Mouse (Mus musculus) thymus, adult 2 months (tissue): ENCODE results near the gene Crtc1. TPM values are rescaled to one million over a fixed set of nuclear protein-coding genes. Genes with fewer than 3 reads are reported as not detected.
A peak's percentile ranks its signal among the peaks of the same experiment; 100 is the strongest.

Experiments
- DNase-seq: peaks from one replicate; pipeline ENCODE4 v3.0.0; 2021
- H3K27ac ChIP-seq: fragments of 200-500 bp; 2 replicates; pipeline ENCODE4 v1.5.1; 2012; ENCODE audit warnings: low read length, control low read depth; ENCODE audit not compliant: control insufficient read depth, insufficient read depth
- H3K27me3 ChIP-seq: fragments of 200-500 bp; 2 replicates; pipeline ENCODE4 v1.6.1; 2012; ENCODE audit warnings: mild to moderate bottlenecking, low read length, moderate library complexity, mixed read lengths; ENCODE audit not compliant: control insufficient read depth, insufficient read depth
- H3K36me3 ChIP-seq: fragments of 200-500 bp; 2 replicates; pipeline ENCODE4 v1.6.1; 2012; ENCODE audit warnings: mild to moderate bottlenecking, low read length, moderate library complexity; ENCODE audit not compliant: control insufficient read depth, insufficient read depth
- H3K4me1 ChIP-seq: fragments of 200-500 bp; replicated peaks from 2 replicates; pipeline ENCODE4 v1.6.1; 2012; ENCODE audit warnings: low read length; ENCODE audit not compliant: control insufficient read depth, insufficient read depth
- H3K4me3 ChIP-seq: fragments of 200-500 bp; 2 replicates; pipeline ENCODE4 v1.5.1; 2012; ENCODE audit warnings: mild to moderate bottlenecking, low read length, control low read depth, moderate library complexity; ENCODE audit not compliant: control insufficient read depth, insufficient read depth
- CTCF ChIP-seq: fragments of 200-500 bp; IDR thresholded peaks from 2 replicates; pipeline ENCODE4 v1.5.1; 2012; ENCODE audit warnings: mild to moderate bottlenecking, control low read depth, low read length, moderate library complexity, borderline replicate concordance; ENCODE audit not compliant: control insufficient read depth, poor library complexity, insufficient read depth; ENCODE audit errors: extremely low read depth
- POLR2A ChIP-seq: fragments of 200-500 bp; IDR thresholded peaks from 2 replicates; pipeline ENCODE4 v1.6.1; 2012; ENCODE audit warnings: mild to moderate bottlenecking, low read length, control low read depth, moderate library complexity; ENCODE audit not compliant: control insufficient read depth, poor library complexity, insufficient read depth; ENCODE audit errors: extremely low read depth
- WGBS: fragments of 180-500 bp; shearing (Covaris S2); methylation state at CpG from one replicate; pipeline ENCODE4 v1.1.7; 2018; 5-methylcytosine and 5-hydroxymethylcytosine counted together
- polyA plus RNA-seq: library from polyadenylated mRNA; depleted of rRNA; stranded (reverse); fragments of >200 nt; gene quantifications from 2 replicates; pipeline ENCODE4 v1.2.3, GENCODE M21; 2012

Gene Crtc1
- polyA plus RNA-seq, 1 experiment = 43.9 TPM

GRCm38 (mm10) chr8:70351035-70351999 is 88.1 kb downstream of the Crtc1 start:
- TF ChIP-seq POLR2A = no peak
- no peak for TF ChIP-seq CTCF
- Histone ChIP-seq H3K27me3 (no peaks in the 10 kb centered on the region), H3K27ac (no peak overlapping the region), H3K36me3 (no peaks in the 10 kb centered on the region), H3K4me3 (peak overlapping the region; percentile 75), H3K4me1 (peaks cover 33% of the 10 kb centered on the region)
- WGBS = 38% methylated on average over 15 of the region's 15 CpGs
- DNase-seq = no peak

GRCm38 (mm10) chr8:70347860-70348420 is 91.4 kb downstream of the Crtc1 start:
- Histone ChIP-seq H3K27me3 (no peaks in the 10 kb centered on the region), H3K27ac (no peak overlapping the region), H3K4me3 (no peak overlapping the region), H3K4me1 (peaks cover 27% of the 10 kb centered on the region), H3K36me3 (peaks cover 13% of the 10 kb centered on the region)
- DNase-seq = no peak
- WGBS = 70% methylated on average over 1 of the region's 1 CpGs
- no peak for TF ChIP-seq POLR2A
- TF ChIP-seq CTCF = no peak

DNA sequence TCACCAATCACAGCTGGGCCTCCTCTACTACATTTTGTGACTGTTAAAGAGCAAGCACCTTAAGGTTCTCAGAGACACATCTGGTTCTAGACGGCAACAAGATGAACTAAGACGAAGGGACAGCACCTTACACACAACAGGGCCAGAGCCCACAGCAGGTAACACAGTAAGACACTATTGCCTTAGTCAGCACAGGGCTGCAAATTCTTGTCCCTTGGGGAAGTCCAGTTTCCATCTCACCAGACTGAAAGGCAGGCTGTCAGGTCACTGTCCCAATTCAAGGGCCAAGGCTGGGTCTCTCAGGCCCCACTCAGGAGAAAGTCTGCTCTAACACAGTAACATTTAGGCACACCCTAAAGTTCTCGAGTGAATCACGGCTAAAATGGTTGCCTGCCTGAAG is 91.9 kb downstream of the Crtc1 start:
- 89% methylated on average over 4 of the region's 4 CpGs for WGBS
- TF ChIP-seq CTCF = no peak
- no peak for TF ChIP-seq POLR2A
- H3K4me3 ChIP-seq = no peak overlapping the region
- peaks cover 18% of the 10 kb centered on the region for H3K36me3 ChIP-seq
- no peak for DNase-seq
- H3K27me3 ChIP-seq = no peaks in the 10 kb centered on the region
- H3K4me1 ChIP-seq = peaks cover 27% of the 10 kb centered on the region
- no peak overlapping the region for H3K27ac ChIP-seq

- Histone ChIP-seq H3K36me3 (peaks cover 47% of the 10 kb centered on the region), H3K4me1 (peaks cover 5% of the 10 kb centered on the region; the same call in 1 of the 2 replicates), H3K27me3 (no peaks in the 10 kb centered on the region), H3K4me3 (no peak overlapping the region), H3K27ac (no peak overlapping the region)
- no peak for TF ChIP-seq POLR2A
- DNase-seq = no peak
- 89% methylated on average over 2 of the region's 2 CpGs for WGBS
These were observed 95.1 kb downstream of the Crtc1 start for GRCm38 (mm10) chr8:70344279-70344678.

DNA sequence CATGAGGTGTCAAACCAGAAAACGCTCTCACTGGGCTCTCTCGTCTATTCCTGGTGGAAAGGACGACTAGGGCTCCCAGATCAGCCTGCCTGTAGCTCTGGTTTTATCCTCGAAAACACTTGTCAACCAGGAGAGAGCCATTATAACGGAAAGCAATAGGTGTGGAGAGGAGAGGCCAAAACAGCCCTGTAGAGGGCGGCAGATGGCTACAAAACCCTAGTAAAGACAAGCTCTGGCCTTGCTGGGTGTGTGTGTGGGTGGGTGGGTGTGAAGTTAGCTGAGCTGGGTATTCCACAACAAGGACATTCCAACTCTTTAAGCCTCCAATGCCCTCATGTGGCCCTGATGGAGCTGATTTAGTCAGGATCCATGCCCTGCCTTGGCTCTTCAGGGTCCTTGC is 95.7 kb downstream of the Crtc1 start:
- 83% methylated on average over 6 of the region's 6 CpGs for WGBS
- TF ChIP-seq CTCF (no peak), POLR2A (no peak)
- no peak overlapping the region for H3K4me3 ChIP-seq
- peak; percentile 31 for DNase-seq
- H3K27ac ChIP-seq = no peak overlapping the region
- H3K27me3 ChIP-seq = no peaks in the 10 kb centered on the region
- peaks cover 5% of the 10 kb centered on the region; the same call in 1 of the 2 replicates for H3K4me1 ChIP-seq
- H3K36me3 ChIP-seq = peaks cover 53% of the 10 kb centered on the region

DNA sequence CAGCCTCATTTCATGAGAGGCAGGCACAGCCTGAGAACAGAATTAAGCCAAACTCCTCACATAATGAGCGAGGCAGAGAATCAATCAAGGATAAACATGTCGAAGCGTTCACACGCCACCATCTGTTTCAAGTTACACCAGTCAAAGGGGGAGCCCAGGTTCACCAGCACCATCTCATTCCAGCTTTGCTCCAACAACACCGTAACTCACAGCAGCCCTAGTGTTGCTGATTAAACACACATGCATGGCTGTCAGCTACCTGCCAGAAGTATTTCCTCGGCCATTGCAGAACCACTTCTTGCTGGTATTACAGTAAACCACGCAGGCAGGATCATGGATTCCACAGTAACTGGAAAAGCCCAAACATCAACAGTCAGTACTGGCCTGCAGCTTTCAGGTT is 96.3 kb downstream of the Crtc1 start:
- TF ChIP-seq POLR2A = no peak
- TF ChIP-seq CTCF = no peak
- H3K27ac ChIP-seq = no peak overlapping the region
- DNase-seq = no peak
- H3K4me3 ChIP-seq = no peak overlapping the region
- WGBS = 97% methylated on average over 7 of the region's 7 CpGs
- peaks cover 5% of the 10 kb centered on the region; the same call in 1 of the 2 replicates for H3K4me1 ChIP-seq
- no peaks in the 10 kb centered on the region for H3K27me3 ChIP-seq
- peaks cover 59% of the 10 kb centered on the region for H3K36me3 ChIP-seq

DNA sequence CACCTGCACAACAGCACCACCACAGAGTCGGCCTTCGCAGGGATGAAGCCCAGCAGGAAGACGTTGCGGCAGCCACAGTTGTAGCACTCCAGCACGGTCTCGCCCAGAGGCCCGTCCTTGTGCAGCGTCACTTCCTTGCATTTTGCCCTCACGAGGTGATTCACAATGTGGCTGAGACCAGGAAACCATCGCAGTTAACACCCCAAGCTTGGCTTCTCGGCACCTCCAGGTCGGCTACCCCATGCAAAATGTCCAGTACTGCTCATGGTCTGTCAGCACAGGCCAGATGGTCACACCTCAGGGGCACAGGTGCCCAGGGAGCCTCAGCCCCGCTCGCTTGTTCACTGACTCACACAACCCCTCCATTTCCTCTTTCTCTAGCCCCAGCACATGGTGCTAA is 97.4 kb downstream of the Crtc1 start:
- TF ChIP-seq POLR2A = no peak
- no peak for TF ChIP-seq CTCF
- Histone ChIP-seq H3K36me3 (peaks cover 70% of the 10 kb centered on the region), H3K4me1 (peaks cover 5% of the 10 kb centered on the region; the same call in 1 of the 2 replicates), H3K27ac (no peak overlapping the region), H3K27me3 (no peaks in the 10 kb centered on the region), H3K4me3 (no peak overlapping the region)
- 68% methylated on average over 14 of the region's 14 CpGs for WGBS
- DNase-seq = no peak
